Mouse (Mus musculus) bone marrow macrophage, adult 2 months (primary cell): Measurements from ENCODE around the gene Il27ra.

Experiments used
- CTCF ChIP-seq: IDR thresholded peaks from 2 replicates; pipeline ENCODE4 v1.5.1; 2012; ENCODE audit warnings: low read depth, mild to moderate bottlenecking, low read length, moderate library complexity
- POLR2A ChIP-seq: IDR thresholded peaks from 2 replicates; pipeline ENCODE4 v1.6.1; 2012; ENCODE audit warnings: mild to moderate bottlenecking, low read depth, low read length, borderline replicate concordance

- no peak for TF ChIP-seq POLR2A
- TF ChIP-seq CTCF = peak; percentile 87
Observed at GRCm38 (mm10) chr8:84024171-84024570, 18.2 kb downstream of the Il27ra start.
